Comparison of ENCODE assay signal across 8 mouse cellular contexts in genomic region chr7:25251071-25251791, GRCm38 (mm10). TPM values are rescaled to one million over a fixed set of nuclear protein-coding genes. Genes with fewer than 3 reads are reported as not detected.
DNase-seq lines count a peak whose midpoint lies in the region; ATAC-seq and TF ChIP-seq lines count a peak whose summit lies in the region.

No protein-coding gene starts in this region.

- no peak for TF ChIP-seq EP300 in liver, postnatal 0 days (IDR thresholded peaks at IDR 0.05; ENCODE audit: low read depth)

- 5% methylated on average over 22 of the region's 22 CpGs for WGBS in intestine, embryonic 15.5 days
- WGBS in liver, postnatal 0 days (ENCODE audit: insufficient replicate concordance), result 8% methylated on average over 22 of the region's 22 CpGs

- H3K9ac ChIP-seq in intestine, embryonic 15.5 days, result peak overlapping the region; percentile 45
- H3K9ac ChIP-seq in liver, postnatal 0 days (replicated peaks), result peak overlapping the region; percentile 91

- no peaks in the 10 kb centered on the region for H3K27me3 ChIP-seq in intestine, embryonic 15.5 days (replicated peaks)
- H3K27me3 ChIP-seq in liver, postnatal 0 days (ENCODE audit: insufficient read depth, low read length), result no peaks in the 10 kb centered on the region

- H3K4me3 ChIP-seq in intestine, embryonic 15.5 days (replicated peaks), result peak overlapping the region; percentile 74
- peak overlapping the region; percentile 74 for H3K4me3 ChIP-seq in liver, postnatal 0 days (ENCODE audit: low read depth, low read length)

- peak overlapping the region; percentile 90 for H3K4me2 ChIP-seq in intestine, embryonic 15.5 days (replicated peaks)
- H3K4me2 ChIP-seq in liver, postnatal 0 days (ENCODE audit: low read depth, low read length), result peak overlapping the region; percentile 88

- ATAC-seq in intestine, embryonic 15.5 days, result peak; percentile 40
- ATAC-seq in liver, postnatal 0 days, result no peak

- intact Hi-C loops in gastrocnemius, postnatal 36 days (cut with DNase I), result no loop called here
- intact Hi-C loops in left cerebral cortex, postnatal 36 days (cut with DNase I), result loop anchor here (2.0 kb wide), 1 partner anchor 16 kb away; the partner anchor contains the start of gene Cic

- peaks cover 33% of the 10 kb centered on the region for H3K4me1 ChIP-seq in intestine, embryonic 15.5 days (replicated peaks)
- peaks cover 40% of the 10 kb centered on the region for H3K4me1 ChIP-seq in liver, postnatal 0 days (ENCODE audit: insufficient read depth)

- no peaks in the 10 kb centered on the region for H3K9me3 ChIP-seq in intestine, embryonic 15.5 days
- no peaks in the 10 kb centered on the region for H3K9me3 ChIP-seq in liver, postnatal 0 days (ENCODE audit: low read length)

- TF ChIP-seq CTCF in liver, postnatal 0 days (IDR thresholded peaks at IDR 0.05; ENCODE audit: low read depth), result no peak

- no peaks in the 10 kb centered on the region for H3K36me3 ChIP-seq in intestine, embryonic 15.5 days
- H3K36me3 ChIP-seq in liver, postnatal 0 days (replicated peaks; ENCODE audit: insufficient read depth, low read length), result no peaks in the 10 kb centered on the region

- peak; percentile 59 for DNase-seq in urinary bladder, postnatal 25 days (ENCODE audit: low spot score)
- DNase-seq in urinary bladder, adult 2 months (ENCODE audit: low spot score), result no peak
- peak; percentile 82 to 84 for DNase-seq in cerebellum, postnatal 10 days
- peak; percentile 60 to 67 for DNase-seq in gastrocnemius, postnatal 36 days
- peak; percentile 52 for DNase-seq in liver, postnatal 0 days
- DNase-seq in ovary, postnatal 36 days (ENCODE audit: low spot score), result peak; percentile 56
- DNase-seq in left cerebral cortex, postnatal 36 days (ENCODE audit: low spot score in 2 of 2), result no peak

- peak overlapping the region; percentile 98 for H3K27ac ChIP-seq in intestine, embryonic 15.5 days
- peak overlapping the region; percentile 77 for H3K27ac ChIP-seq in liver, postnatal 0 days (ENCODE audit: low read depth)

RNA-seq across cellular contexts. Expression of gene Erf, which starts 0.7 kb away (rescaled TPM):
- polyA plus RNA-seq in urinary bladder, adult 2 months (2012; rRNA removed), result 23.6 and 26.8 TPM in 2 replicates
- total RNA-seq in gastrocnemius, postnatal 36 days (2021), result 1 to 10 TPM; 5.0 to 6.1 TPM
- polyA plus RNA-seq in intestine, embryonic 15.5 days (2015; fragmentation: Nextera tagmentation; extraction: Ambion mirVana), result 14.8 TPM in 2 replicates
- 4.6 and 5.2 TPM in 2 replicates for polyA plus RNA-seq in liver, postnatal 0 days (2015; fragmentation: Nextera tagmentation; extraction: Ambion mirVana)
- 10 to 100 TPM; 55.8 to 76.2 TPM for total RNA-seq in left cerebral cortex, postnatal 36 days (2021)

RNA-seq across cellular contexts. Expression of gene Gsk3a, which starts 13.6 kb away (rescaled TPM):
- polyA plus RNA-seq in urinary bladder, adult 2 months (2012; rRNA removed), result 79.0 and 83.3 TPM in 2 replicates
- 10 to 100 TPM; 64.0 to 69.6 TPM for total RNA-seq in gastrocnemius, postnatal 36 days (2021)
- 8.0 and 10.3 TPM in 2 replicates for polyA plus RNA-seq in intestine, embryonic 15.5 days (2015; fragmentation: Nextera tagmentation; extraction: Ambion mirVana)
- 4.3 and 5.1 TPM in 2 replicates for polyA plus RNA-seq in liver, postnatal 0 days (2015; fragmentation: Nextera tagmentation; extraction: Ambion mirVana)
- 100 to 1,000 TPM; 206 to 237 TPM for total RNA-seq in left cerebral cortex, postnatal 36 days (2021)

RNA-seq across cellular contexts. Expression of gene Cic, which starts 16.3 kb away (rescaled TPM):
- polyA plus RNA-seq in urinary bladder, adult 2 months (2012; rRNA removed), result 30.8 and 58.8 TPM in 2 replicates
- 10 to 100 TPM; 31.4 to 37.6 TPM for total RNA-seq in gastrocnemius, postnatal 36 days (2021)
- 26.1 and 26.6 TPM in 2 replicates for polyA plus RNA-seq in intestine, embryonic 15.5 days (2015; fragmentation: Nextera tagmentation; extraction: Ambion mirVana)
- 8.9 and 9.7 TPM in 2 replicates for polyA plus RNA-seq in liver, postnatal 0 days (2015; fragmentation: Nextera tagmentation; extraction: Ambion mirVana)
- total RNA-seq in left cerebral cortex, postnatal 36 days (2021), result 100 to 1,000 TPM; 206 to 234 TPM

RNA-seq across cellular contexts. Expression of gene Zfp526, which starts 30.0 kb away (rescaled TPM):
- polyA plus RNA-seq in urinary bladder, adult 2 months (2012; rRNA removed), result 6.9 and 9.3 TPM in 2 replicates
- total RNA-seq in gastrocnemius, postnatal 36 days (2021), result 1 to 10 TPM; 4.1 to 5.5 TPM
- 2.6 and 2.8 TPM in 2 replicates for polyA plus RNA-seq in intestine, embryonic 15.5 days (2015; fragmentation: Nextera tagmentation; extraction: Ambion mirVana)
- 1.0 and 1.2 TPM in 2 replicates for polyA plus RNA-seq in liver, postnatal 0 days (2015; fragmentation: Nextera tagmentation; extraction: Ambion mirVana)
- 10 to 100 TPM; 11.3 to 11.5 TPM for total RNA-seq in left cerebral cortex, postnatal 36 days (2021)

RNA-seq across cellular contexts. Expression of gene Dedd2, which starts 30.8 kb away (rescaled TPM):
- 13.8 and 14.2 TPM in 2 replicates for polyA plus RNA-seq in urinary bladder, adult 2 months (2012; rRNA removed)
- 10 to 100 TPM in 1 of 2 experiments, 1 to 10 TPM in 1; 8.4 to 10.7 TPM for total RNA-seq in gastrocnemius, postnatal 36 days (2021)
- polyA plus RNA-seq in intestine, embryonic 15.5 days (2015; fragmentation: Nextera tagmentation; extraction: Ambion mirVana), result 13.2 and 13.5 TPM in 2 replicates
- polyA plus RNA-seq in liver, postnatal 0 days (2015; fragmentation: Nextera tagmentation; extraction: Ambion mirVana), result 19.2 and 21.1 TPM in 2 replicates
- total RNA-seq in left cerebral cortex, postnatal 36 days (2021), result 10 to 100 TPM; 25.4 to 28.4 TPM

Comparison
In these comparisons a context has a peak if more than half of its experiments do, and no peak if none do; other contexts are left out.
1. DNase-seq: peak in urinary bladder, postnatal 25 days (single experiment), cerebellum, postnatal 10 days (2 of 2), gastrocnemius, postnatal 36 days (2 of 2), liver, postnatal 0 days (single experiment) and ovary, postnatal 36 days (single experiment); none in urinary bladder, adult 2 months (single experiment) and left cerebral cortex, postnatal 36 days (0 of 2).